Mouse (Mus musculus): ENCODE results near the gene Mcts1.
A peak's percentile ranks its signal among the peaks of the same experiment; 100 is the strongest.

Mcts1 gene

GRCm38 (mm10) chrX:38600177-38600994, at the start of gene Mcts1:
TSS of gene Mcts1 (plus strand) at chrX:38600578.
- TF ChIP-seq GATA4 (IDR thresholded peaks at IDR 0.05; ENCODE audit: insufficient replicate concordance, low read length), result peak; percentile 15; the same call in 1 of the 2 replicates

- TF ChIP-seq GATA4 (IDR thresholded peaks at IDR 0.05; ENCODE audit: insufficient replicate concordance, low read length), result no peak
These were observed 47.1 kb upstream of the Mcts1 start for GRCm38 (mm10) chrX:38553255-38553654.

- no peak for TF ChIP-seq GATA4 (IDR thresholded peaks at IDR 0.05; ENCODE audit: insufficient replicate concordance, low read length)
These were observed 36.3 kb upstream of the Mcts1 start for GRCm38 (mm10) chrX:38563941-38564541.

GRCm38 (mm10) chrX:38564542-38565175, 35.7 kb upstream of the Mcts1 start:
- TF ChIP-seq GATA4 (IDR thresholded peaks at IDR 0.05; ENCODE audit: insufficient replicate concordance, low read length), result no peak

GRCm38 (mm10) chrX:38565176-38565542, 35.2 kb upstream of the Mcts1 start:
- no peak for TF ChIP-seq GATA4 (IDR thresholded peaks at IDR 0.05; ENCODE audit: insufficient replicate concordance, low read length)

GRCm38 (mm10) chrX:38566521-38567205, 33.7 kb upstream of the Mcts1 start:
- TF ChIP-seq GATA4 (IDR thresholded peaks at IDR 0.05; ENCODE audit: insufficient replicate concordance, low read length), result no peak

- no peak for TF ChIP-seq GATA4 (IDR thresholded peaks at IDR 0.05; ENCODE audit: insufficient replicate concordance, low read length)
These were observed 24.3 kb upstream of the Mcts1 start, which contains the start of gene Cul4b for GRCm38 (mm10) chrX:38576078-38576477. TSS of gene Cul4b (minus strand) at chrX:38576196.

- TF ChIP-seq GATA4 (IDR thresholded peaks at IDR 0.05; ENCODE audit: insufficient replicate concordance, low read length), result no peak
These were observed 19.2 kb upstream of the Mcts1 start for GRCm38 (mm10) chrX:38581140-38581539.

GRCm38 (mm10) chrX:38583261-38583660, 17.1 kb upstream of the Mcts1 start:
- TF ChIP-seq GATA4 (IDR thresholded peaks at IDR 0.05; ENCODE audit: insufficient replicate concordance, low read length), result no peak

- no peak for TF ChIP-seq GATA4 (IDR thresholded peaks at IDR 0.05; ENCODE audit: insufficient replicate concordance, low read length)
These were observed 10.6 kb upstream of the Mcts1 start for GRCm38 (mm10) chrX:38589827-38590226.

GRCm38 (mm10) chrX:38591749-38592148, 8.6 kb upstream of the Mcts1 start:
- no peak for TF ChIP-seq GATA4 (IDR thresholded peaks at IDR 0.05; ENCODE audit: insufficient replicate concordance, low read length)

GRCm38 (mm10) chrX:38593180-38593889, 7.0 kb upstream of the Mcts1 start:
- TF ChIP-seq GATA4 (IDR thresholded peaks at IDR 0.05; ENCODE audit: insufficient replicate concordance, low read length), result no peak

GRCm38 (mm10) chrX:38600995-38601369, 604 bp downstream of the Mcts1 start:
- TF ChIP-seq GATA4 (IDR thresholded peaks at IDR 0.05; ENCODE audit: insufficient replicate concordance, low read length), result no peak

- no peak for TF ChIP-seq GATA4 (IDR thresholded peaks at IDR 0.05; ENCODE audit: insufficient replicate concordance, low read length)
These were observed 34.6 kb downstream of the Mcts1 start, which contains the start of gene C1galt1c1 for GRCm38 (mm10) chrX:38634801-38635637. TSS of gene C1galt1c1 (minus strand) at chrX:38635087.
